Mouse (Mus musculus) fat pad, adult 2 months (tissue): Measurements from ENCODE around the gene Soga1.

Source experiments
- DNase-seq: peaks from one replicate; pipeline ENCODE4 v3.0.0-alpha.2; 2011; ENCODE audit warnings: low read depth, low spot score; ENCODE audit errors: extremely low read depth

Gene Soga1

GRCm38 (mm10) chr2:157041421-157041820 lies 37.6 kb downstream of the Soga1 start:
- no peak for DNase-seq

GRCm38 (mm10) chr2:157040649-157041046 lies 38.4 kb downstream of the Soga1 start:
- DNase-seq = no peak

- DNase-seq = no peak
These were observed 39.0 kb downstream of the Soga1 start for GRCm38 (mm10) chr2:157039900-157040648.

GRCm38 (mm10) chr2:157037303-157037702 lies 41.8 kb downstream of the Soga1 start:
- no peak for DNase-seq

GRCm38 (mm10) chr2:157036400-157036799 lies 42.7 kb downstream of the Soga1 start:
- no peak for DNase-seq

GRCm38 (mm10) chr2:157035371-157035770 lies 43.7 kb downstream of the Soga1 start:
- DNase-seq = no peak

- DNase-seq = no peak
These were observed 48.2 kb downstream of the Soga1 start for GRCm38 (mm10) chr2:157030804-157031203.

GRCm38 (mm10) chr2:157028261-157028660 lies 50.8 kb downstream of the Soga1 start:
- DNase-seq = no peak

- DNase-seq = no peak
These were observed 51.7 kb downstream of the Soga1 start for GRCm38 (mm10) chr2:157027106-157028008.

GRCm38 (mm10) chr2:157021156-157021555 lies 57.9 kb downstream of the Soga1 start:
- DNase-seq = no peak

- no peak for DNase-seq
These were observed 59.8 kb downstream of the Soga1 start for GRCm38 (mm10) chr2:157019228-157019627.

GRCm38 (mm10) chr2:157016529-157017270 lies 62.4 kb downstream of the Soga1 start:
- no peak for DNase-seq

- no peak for DNase-seq
These were observed 66.7 kb downstream of the Soga1 start for GRCm38 (mm10) chr2:157012341-157012740.

GRCm38 (mm10) chr2:157010634-157011310 lies 68.3 kb downstream of the Soga1 start:
- DNase-seq = no peak

GRCm38 (mm10) chr2:157010121-157010520 lies 68.9 kb downstream of the Soga1 start:
- DNase-seq = no peak

- no peak for DNase-seq
These were observed 70.5 kb downstream of the Soga1 start for GRCm38 (mm10) chr2:157008509-157008908.

- no peak for DNase-seq
These were observed 71.8 kb downstream of the Soga1 start for GRCm38 (mm10) chr2:157007234-157007596.

- DNase-seq = no peak
These were observed 72.4 kb downstream of the Soga1 start, which contains the start of gene Dsn1 for GRCm38 (mm10) chr2:157006511-157007233. Gene Dsn1, minus strand, starts transcription at chr2:157007154.

GRCm38 (mm10) chr2:157002321-157002720 lies 76.7 kb downstream of the Soga1 start:
- no peak for DNase-seq

GRCm38 (mm10) chr2:156998263-156998662 lies 80.8 kb downstream of the Soga1 start:
- no peak for DNase-seq
